Mouse (Mus musculus) gastrocnemius, postnatal 10 days (tissue): Measurements from ENCODE around the gene Snrpd3. TPM values are rescaled to one million over a fixed set of nuclear protein-coding genes. Genes with fewer than 3 reads are reported as not detected.
A peak's percentile ranks its signal among the peaks of the same experiment; 100 is the strongest.

Source experiments
- DNase-seq: peaks from one replicate; pipeline ENCODE4 v3.0.0; 2021; ENCODE audit warnings: mixed read lengths
- total RNA-seq, 2 experiments: library from RNA; stranded (reverse); gene quantifications; 2 replicates each; pipeline ENCODE4 v1.2.3; 2021

Gene Snrpd3
- total RNA-seq, 2 experiments from 2014 or later, result 126 to 134 TPM

DNA sequence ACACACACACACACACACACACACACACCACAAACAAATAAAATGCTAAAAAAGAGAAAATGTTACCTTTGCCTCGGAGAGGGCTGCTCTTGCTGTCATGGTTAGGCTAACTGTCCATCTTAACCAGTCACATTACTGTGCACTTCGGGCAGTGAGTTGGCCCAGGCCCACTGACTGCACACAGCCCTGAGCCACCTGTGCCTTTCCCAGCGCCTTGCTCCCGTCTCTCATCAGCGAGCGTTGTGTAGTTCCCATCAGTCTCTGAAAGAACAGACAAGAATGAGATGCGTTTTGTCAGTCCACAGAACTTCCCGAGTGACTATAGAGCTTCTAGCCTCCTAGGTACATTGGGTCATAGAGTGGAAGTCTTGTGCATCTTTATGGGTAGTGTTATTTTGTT, 16.9 kb downstream of the Snrpd3 start:
- no peak for DNase-seq

DNA sequence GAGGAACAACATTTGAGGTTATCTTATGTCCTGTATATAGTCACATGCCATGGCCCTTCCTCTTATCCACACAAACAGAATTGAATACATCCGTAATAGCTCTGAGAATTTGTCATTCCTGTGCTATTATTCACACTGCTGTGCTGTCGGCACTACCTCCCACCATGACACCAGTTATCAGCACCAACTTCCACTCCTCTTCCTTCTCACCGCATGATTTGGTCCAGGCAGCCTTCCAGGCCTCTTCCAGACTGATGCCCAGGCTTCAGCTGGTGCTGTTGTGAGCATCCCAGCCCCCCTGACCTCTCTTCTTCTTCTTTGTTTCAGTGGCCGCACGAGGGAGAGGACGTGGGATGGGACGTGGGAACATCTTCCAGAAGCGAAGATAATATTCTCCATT, 17.6 kb downstream of the Snrpd3 start:
- no peak for DNase-seq

DNA sequence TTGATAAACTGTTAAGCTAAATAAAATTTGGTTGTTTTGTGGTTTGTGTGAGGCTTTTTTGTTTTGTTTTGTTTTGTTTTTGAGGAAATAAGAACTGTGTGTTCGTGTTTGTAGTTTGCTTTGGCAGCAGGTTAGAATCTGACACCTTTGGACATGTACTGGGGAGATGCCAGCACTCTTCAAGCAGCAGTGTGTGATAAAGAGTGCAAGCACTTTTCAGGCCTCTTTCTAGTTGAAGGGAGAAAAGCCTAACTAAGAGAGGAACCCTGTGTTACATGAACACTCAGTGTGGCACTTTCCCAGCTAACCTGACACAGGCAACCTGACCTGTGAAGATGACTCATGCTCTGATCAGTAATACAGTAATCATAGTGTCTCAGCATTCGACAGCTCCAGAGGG, 18.1 kb downstream of the Snrpd3 start:
- no peak for DNase-seq

DNA sequence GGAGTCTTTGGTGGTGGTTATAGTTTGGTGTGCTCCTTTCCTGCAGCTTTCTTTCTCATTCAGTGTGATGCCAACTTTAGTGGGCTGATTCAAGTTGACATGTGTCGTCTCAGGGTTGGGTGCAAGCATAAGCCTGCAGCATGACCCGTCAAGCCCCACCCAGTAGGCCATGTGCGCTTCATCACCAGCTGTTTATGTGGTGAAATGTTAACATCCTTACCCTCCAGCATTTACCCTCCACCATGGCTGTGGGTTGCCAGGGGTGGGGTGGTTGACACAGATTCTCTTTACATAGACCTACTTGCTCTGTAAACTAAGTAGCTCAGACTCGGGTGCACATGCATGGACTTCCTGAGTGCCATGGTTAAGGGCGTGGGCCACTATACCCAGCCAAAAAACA, 18.8 kb downstream of the Snrpd3 start:
- no peak for DNase-seq

DNA sequence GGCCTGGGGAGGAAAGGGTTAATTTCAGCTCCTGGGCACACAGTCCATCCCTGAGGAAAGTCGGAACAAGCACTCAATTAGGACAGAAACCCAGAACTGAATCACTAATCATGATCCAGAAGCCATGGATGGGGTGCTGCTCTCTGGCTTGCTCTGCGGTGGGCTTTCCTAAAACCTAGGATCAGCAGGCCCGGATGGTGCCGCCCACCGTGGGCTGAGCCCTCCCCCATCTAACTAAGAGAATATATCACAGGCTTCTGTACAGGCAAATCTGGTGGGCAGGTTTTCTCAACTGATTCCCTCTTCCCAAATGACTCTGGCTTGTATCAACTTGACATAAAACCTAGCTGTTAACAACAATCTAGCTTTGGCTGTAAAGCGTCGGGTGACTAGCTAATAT, 30.6 kb downstream of the Snrpd3 start:
- no peak for DNase-seq

DNA sequence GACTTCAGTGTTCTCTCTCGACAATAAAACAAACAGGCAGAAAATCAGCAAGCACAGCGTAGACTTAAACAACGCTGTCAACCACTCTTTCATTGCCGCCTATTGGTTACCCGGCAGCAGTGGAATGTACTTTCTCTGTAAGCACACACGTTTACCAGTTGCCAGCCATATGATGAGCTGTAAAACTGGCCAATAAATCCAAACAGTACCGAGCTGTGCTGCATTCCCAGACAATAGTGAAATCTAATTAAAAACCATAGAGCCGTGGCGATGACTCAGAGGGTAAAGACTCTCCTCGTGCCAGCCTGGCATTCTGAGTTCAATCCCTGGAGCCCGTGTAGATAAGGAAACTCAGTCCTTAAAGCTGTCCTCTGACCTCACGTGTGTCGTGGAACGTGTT, 31.1 kb downstream of the Snrpd3 start:
- DNase-seq, result no peak

DNA sequence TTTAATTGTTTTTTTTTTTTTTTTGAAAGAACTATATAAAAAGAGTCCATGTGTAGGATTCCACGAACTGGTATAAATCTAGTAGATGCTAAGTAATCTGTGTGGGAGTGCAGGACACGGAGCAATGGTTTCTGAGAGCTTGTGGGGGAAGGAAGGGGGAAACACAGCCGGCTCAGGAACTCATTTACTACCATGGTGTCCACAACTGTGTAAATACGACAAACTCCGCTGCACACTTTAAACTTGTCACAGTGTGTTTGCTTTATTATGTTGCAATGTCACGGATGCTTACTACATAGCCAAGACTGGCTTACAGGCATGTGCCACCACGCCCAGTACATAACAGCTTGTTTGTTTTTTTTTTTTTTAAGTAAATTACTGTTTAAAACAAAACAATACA, 32.5 kb downstream of the Snrpd3 start:
- no peak for DNase-seq

DNA sequence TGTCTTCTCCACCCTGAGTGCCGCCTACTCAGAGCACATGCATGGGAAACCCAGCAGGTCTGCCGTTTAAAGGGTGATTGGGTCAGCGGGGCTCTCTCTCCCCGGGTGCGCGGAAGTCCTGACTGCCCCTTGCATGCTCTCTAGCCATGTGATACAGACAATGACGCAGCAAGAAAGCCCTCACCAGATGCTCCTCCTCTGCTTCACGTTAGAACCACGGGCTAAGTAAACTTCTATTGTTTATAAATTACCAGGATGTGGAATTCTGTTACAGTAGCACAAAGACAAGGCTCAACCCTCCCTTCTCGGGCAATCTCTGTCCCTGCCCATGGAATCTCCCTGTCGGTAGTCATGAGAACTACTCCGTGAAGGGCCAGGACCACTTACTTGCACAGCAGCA, 33.8 kb downstream of the Snrpd3 start:
- DNase-seq, result no peak

DNA sequence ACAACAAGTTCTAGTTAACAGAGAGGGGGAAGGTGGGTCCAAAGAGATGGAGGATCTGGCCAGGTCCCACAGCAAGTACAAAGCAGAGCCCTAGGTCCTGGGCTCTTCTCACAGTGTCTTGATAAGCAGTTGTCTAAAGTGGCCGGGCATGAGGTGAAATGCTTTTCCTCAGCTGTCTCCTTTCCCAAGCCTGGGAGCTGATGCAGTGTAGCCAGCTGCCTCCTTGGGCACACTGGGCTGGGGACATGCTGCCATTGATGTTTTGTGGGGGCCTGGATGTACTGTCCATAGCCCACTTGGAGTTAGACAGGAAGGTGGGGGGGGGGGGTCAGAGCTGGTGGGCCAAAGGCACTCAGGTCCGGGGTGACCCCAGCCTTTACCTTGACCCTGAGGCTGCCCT, 34.8 kb downstream of the Snrpd3 start:
- DNase-seq, result no peak

DNA sequence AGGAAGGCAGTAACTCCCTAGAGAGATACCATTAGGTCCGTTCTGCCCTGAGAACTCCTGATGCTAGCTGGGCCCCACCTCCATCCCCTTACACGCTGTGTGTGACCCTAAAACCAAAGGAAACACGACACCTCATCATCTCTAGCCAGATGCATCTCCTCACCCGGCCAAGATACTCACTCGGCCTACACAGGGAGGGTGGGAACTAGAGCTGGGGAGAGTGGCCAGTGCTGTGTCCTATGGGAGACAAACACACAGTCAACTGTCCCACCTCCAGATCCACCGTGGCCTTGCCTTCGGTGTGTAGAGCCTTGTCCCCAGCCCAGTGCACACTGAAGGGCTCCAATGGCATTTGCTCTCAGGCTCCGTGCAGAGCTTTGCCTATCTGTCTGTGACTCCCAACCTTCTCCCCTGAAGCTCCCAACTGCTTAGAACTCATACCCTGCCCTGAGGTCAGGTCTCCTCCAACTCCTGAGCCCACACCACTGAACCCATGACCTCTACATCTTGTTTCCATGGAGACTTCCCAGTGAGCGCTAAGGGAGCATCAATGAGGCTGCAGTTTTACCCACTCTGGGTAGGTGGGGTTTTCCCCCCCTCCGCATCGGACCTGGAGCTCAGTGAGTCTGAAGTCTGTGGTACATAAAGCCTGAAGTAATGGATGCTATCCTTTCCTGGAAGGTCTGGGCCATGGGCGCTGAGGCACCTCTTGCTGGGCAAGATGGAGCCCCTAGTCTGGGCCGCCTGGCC, 35.5 kb downstream of the Snrpd3 start:
- no peak for DNase-seq

DNA sequence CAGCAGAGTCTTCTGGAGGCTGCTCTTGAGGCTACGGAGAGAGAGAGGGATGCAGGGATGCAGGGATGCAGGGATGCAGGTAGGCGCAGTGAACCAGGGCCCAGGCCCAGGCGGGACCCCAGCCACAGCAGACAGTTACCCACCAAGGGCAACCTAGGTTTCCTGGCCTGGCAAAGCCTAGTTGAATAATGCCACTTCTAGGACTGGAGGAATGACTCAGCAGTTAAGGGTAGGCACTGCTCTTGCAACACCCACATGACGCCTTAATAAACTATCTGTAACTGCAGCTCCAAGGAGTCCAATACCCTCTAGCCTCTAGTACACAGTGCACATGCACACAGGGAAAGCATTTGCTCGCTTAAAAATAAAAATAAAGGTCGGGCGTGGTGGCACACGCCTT, 36.7 kb downstream of the Snrpd3 start:
- DNase-seq, result no peak

DNA sequence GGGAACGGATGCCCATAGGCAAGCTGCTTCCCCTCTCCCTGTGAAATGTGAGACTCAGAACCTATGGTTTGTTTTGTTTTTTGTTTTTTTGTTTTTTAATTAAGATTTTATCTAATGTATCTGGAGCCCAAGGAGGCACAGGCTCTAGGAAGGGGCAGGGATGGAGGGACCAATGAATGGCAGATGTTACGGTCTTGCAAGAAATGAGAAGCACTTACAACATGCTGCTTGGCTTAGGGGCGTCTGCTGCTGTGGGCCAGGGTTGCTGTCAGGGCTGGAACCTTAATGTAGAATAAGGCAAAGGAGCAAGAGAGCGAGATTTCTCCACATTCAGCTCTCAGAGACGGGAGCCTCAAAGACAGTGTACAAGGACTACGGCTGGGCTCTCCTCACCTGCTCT, 38.2 kb downstream of the Snrpd3 start:
- DNase-seq, result no peak

DNA sequence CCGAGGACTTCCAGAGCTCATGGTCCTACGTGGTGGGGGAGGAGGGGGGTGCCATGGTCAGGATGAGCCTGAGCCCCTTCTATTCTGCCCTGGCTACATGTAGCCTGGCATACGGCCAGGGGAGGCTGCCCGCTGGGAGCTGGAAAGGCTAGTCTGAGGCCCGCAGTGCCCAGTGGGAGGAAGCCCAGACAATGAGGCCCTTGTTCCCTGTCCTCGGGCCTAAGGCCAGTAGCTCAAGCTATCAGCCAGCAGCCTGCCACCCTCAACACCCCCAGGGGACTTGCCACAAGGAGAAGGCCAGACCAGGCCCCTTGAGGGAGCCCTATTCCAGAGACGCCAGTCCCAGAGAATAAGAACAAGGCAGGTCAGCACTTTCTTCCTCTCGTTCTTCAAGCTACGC, 38.7 kb downstream of the Snrpd3 start:
- peak; percentile 42 for DNase-seq

DNA sequence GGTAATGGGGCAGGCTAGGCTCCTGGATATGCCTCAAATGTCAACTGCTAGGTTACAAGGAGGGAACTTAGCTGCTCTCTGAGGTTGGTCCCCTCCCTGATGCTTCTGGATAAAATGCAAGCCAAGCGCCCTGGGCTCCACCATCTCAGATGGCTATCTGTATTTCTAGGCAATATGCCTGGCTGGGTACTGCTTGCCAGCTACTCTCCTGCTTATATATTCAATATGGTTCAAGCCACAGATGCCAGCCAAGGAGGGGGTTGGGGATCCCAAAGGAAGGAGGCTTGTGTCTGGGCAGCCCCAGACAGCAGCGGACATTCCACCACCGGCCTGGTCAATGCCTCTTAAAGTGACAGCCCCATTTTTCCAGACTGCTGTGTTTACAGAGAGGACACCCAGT, 41.2 kb downstream of the Snrpd3 start:
- no peak for DNase-seq

DNA sequence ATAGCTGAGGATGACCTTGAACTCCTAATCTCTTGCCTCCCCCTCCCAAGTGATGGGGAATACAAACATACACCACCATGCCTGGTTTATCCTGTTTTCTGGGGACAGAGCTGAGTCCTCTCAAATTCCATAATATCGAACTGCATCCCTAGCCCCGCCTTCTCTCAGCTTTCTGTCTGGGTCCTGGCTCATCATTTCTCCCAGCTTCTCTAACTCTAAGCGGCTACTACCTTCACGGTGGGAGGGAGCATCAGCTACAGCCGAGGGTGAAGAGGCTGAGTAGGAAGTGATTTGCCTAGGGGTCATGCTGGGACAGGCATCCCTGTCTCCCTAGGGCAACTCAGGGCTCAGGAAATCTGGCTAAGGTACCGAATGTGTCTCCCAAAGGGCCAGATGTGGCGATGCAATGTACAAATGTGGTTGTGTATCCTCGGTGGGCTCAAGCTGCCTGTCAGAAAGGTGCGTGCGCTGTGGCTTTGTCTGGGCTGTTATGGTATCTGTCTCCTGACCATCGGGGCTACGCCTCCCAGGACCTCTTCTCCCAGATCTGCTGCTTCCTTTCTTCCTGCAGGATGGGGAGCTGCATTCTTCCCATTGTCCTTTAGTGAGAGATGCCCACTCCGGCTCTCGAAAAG, 41.8 kb downstream of the Snrpd3 start:
- DNase-seq, result no peak

DNA sequence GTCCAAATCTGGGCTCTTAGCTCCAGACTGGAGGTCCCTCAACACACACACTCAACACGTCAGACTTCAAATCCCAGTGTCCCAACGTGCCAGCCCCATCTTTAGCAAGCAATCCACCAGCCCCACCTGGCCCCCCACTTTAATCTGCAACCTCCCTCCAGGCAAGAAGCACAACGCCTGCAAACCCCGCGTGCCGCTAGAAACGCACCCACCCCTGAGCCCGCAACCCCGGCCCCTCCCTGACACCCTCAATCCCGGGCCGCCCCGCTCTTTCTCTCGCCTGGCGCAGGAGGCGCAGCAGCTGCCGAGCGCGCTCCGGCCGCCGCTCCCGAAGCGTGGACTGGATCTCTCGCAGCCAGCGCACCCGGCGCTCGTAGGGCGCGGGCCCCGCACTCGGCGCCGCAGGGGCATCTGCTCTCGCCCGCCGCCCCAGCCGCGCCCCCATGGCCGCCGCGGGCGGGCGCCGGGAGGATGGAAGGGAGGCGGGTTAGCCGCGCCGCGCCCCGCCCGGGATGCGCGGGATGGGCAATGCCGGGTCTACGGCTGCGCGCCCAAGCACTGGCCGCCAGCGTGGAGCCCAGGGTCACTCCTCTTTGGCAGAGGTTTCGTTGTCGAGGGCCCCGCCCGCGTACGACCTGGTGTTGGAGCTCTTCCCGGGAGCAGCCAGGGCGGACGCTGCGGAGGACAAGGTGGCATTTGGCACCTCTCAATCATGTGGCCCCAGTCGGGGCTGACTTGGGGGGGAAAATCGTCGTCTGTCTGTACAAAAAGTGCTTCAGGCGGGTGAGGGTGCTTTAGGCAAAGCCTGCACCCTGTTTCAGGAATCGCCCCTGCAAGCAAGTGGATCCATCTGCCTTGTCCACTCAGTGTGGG, 42.6 kb downstream of the Snrpd3 start, which contains the start of gene Lrrc75b:
Gene Lrrc75b, minus strand, starts transcription at position 655 of the 873 bp plus-strand sequence.
- DNase-seq, result peak; percentile 53

DNA sequence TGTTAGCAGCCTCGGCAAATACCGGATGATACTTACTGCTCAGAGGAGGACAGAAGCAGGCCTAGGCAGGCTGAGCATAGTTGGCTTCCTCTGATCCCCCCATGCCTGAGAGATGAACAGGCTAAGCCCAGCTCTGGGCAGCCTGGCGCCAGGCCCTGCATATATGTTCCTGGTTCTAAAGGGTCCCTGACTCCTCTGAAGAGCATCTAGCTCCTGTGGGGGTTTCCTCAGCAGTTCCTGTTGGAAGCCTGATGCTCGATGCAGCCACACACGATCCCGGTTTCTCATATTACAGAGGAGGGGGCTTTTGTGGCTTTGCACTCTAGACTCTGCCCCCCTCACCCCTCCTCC, 43.2 kb downstream of the Snrpd3 start:
- no peak for DNase-seq

DNA sequence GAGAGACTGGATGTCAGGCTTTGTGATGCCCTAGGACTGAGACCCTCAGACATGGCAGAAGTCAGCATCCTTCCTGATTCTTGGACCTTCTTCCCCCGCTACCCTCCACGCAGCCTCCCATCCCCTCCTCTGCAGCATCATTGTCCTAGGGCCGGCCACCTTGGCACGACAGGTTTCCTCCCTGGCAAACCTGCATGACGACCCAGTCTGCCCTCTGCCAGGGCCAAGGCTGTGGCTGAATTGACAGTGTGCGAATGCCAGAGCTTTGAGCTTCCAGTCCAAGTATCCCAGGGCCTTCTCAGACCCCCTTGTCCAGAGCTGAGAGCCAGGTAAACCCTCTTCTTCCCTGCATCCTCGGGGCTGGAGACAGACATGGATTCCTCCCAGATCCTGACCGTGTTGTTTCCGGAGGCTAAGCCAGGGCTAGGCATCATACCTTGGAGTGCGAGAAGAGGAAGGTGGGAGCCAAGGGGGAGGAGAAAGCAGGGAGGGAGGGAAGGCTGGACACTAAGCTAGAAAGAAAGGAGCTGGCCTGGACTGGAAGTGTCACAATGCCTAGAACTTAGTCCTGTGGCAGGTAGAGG, 43.8 kb downstream of the Snrpd3 start, which contains the start of gene Ggt1:
Gene Ggt1, plus strand, starts transcription at position 534 of the 584 bp plus-strand sequence.
- no peak for DNase-seq

DNA sequence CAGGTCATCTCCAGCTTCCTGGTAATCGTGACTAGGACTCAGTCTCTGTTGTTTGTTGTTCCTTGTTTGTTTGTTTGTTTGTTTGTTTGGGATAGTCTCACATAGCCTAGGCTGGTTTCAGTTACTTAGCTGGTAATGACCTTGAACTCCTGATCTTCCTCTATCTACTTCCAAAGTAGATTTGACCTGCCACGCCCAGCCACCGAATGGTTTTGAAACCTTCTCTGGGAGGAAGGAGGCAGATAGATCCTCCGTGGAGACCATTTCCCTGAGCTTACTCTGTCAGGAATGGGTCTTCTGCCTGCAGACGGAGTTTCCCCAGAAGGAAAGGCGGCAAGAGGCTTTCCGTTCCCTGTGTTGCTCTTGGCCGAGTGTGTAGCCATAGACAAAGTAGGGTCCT, 45.2 kb downstream of the Snrpd3 start:
- DNase-seq, result no peak

DNA sequence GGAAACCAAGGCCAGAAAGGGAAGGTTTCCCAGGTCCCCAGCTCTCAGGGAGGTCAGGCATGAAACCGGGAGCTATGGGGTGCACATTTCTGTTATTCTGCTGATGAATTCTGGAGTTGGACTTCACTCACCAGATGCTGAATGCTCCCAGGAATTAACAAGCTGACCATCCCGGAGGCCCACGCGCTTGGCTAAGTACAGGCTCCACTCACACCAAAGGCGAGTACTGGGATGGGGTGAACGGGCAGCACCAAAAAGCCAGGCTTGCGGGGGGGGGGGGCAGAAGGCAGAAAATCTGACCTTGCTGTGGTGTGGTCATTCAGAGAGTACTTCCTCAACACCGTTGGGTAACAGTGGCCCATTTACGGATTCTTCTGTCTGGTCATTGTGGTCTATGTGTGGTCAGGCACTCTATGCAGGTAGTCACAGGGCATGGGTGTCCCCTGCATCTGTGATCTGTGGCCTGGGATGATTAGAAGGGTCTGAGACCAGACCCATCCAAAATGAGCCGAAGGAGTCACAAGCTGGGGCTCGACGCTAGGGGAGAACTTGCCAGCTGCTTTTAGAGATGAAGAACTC, 47.4 kb downstream of the Snrpd3 start:
- no peak for DNase-seq

DNA sequence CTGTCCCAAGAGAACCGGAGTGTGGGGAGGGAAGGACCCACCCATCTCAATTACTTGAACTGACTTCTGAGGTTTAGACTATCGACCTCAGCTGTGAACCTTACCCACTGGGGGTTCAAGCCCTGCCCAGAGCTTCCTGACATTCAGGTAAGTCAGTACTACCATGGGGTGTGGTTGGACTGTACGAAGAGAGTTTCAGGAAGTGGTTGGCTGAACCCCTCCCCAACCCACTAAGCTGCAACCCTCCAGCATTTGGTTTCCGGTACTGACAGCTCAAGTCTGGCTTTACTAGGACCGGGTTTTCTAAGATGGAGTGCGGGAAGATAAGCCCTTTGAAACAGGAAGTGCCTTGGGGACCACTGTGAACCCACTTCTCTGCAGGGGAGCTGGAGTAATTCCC, 48.1 kb downstream of the Snrpd3 start:
- no peak for DNase-seq

DNA sequence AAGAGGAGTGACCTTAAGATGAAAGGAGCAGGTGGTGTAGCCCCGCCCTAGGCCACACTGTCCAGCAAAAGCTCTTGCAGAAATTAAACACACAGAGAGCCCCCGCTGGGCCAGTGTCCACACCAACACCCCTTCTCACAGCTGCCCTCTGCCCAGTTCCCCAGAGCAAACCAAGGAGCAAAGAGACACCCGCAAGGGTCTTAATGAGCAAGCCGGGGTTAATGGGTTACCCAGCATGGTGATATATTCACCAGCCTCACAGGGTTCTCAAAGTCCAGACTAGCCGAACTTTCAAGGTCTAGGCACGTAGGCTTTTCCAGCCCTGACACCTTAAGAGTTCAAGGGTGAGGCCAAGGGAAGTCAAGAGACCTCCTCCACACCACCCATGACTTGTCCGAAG, 48.6 kb downstream of the Snrpd3 start:
- no peak for DNase-seq
